Mouse (Mus musculus) liver, postnatal 0 days (tissue): Measurements from ENCODE around the gene Fbxw21. TPM values are rescaled to one million over a fixed set of nuclear protein-coding genes. Genes with fewer than 3 reads are reported as not detected.

Source experiments
- ATAC-seq: fragments of 200-750 bp; cut with Nextera tagmentation; 2 replicates; pipeline ENCODE4 v1.8.0; 2017; ENCODE audit warnings: mild to moderate bottlenecking, moderate library complexity
- DNase-seq: peaks from one replicate; pipeline ENCODE4 v3.0.0-alpha.2; 2016
- H3K27ac ChIP-seq: fragments of 300-500 bp; sonication (generic); 2 replicates; pipeline ENCODE4 v1.5.1; 2014; ENCODE audit warnings: antibody characterized with exemption, moderate library complexity, mild to moderate bottlenecking, low read depth
- H3K27me3 ChIP-seq: fragments of 300-500 bp; sonication (generic); 2 replicates; pipeline ENCODE4 v1.6.1; 2014; ENCODE audit warnings: low read length, control low read depth, mixed read lengths; ENCODE audit not compliant: insufficient read depth
- H3K36me3 ChIP-seq: fragments of 300-500 bp; sonication (generic); replicated peaks from 2 replicates; pipeline ENCODE4 v1.6.1; 2014; ENCODE audit warnings: mild to moderate bottlenecking, control low read depth, low read length, moderate library complexity, mixed read lengths; ENCODE audit not compliant: insufficient read depth
- H3K4me1 ChIP-seq: fragments of 300-500 bp; sonication (generic); 2 replicates; pipeline ENCODE4 v1.6.1; 2014; ENCODE audit warnings: antibody characterized with exemption, mild to moderate bottlenecking, control low read depth; ENCODE audit not compliant: insufficient read depth
- H3K4me2 ChIP-seq: fragments of 300-500 bp; sonication (generic); 2 replicates; pipeline ENCODE4 v1.6.1; 2014; ENCODE audit warnings: low read depth, mild to moderate bottlenecking, low read length, moderate library complexity, mixed read lengths
- H3K4me3 ChIP-seq: fragments of 300-500 bp; sonication (generic); 2 replicates; pipeline ENCODE4 v1.5.1; 2014; ENCODE audit warnings: low read depth, low read length
- H3K9ac ChIP-seq: fragments of 300-500 bp; sonication (generic); replicated peaks from 2 replicates; pipeline ENCODE4 v1.6.1; 2014; ENCODE audit warnings: mild to moderate bottlenecking, moderate library complexity
- H3K9me3 ChIP-seq: fragments of 300-500 bp; sonication (generic); 2 replicates; pipeline ENCODE4 v1.6.1; 2016; ENCODE audit warnings: mild to moderate bottlenecking, control low read depth, low read length, mixed read lengths
- CTCF ChIP-seq: sonication (generic); IDR thresholded peaks from 2 replicates; pipeline ENCODE4 v1.5.1; 2016; ENCODE audit warnings: antibody characterized with exemption, low read depth
- EP300 ChIP-seq: IDR thresholded peaks from 2 replicates; pipeline ENCODE4 v1.6.1; 2016; ENCODE audit warnings: antibody characterized with exemption, low read depth, mild to moderate bottlenecking
- WGBS: fragments of 180-500 bp; shearing (Covaris S2); extraction: QIAGEN DNeasy Blood & Tissue Kit; methylation state at CpG from one replicate; pipeline ENCODE4 v1.1.7; 2014; ENCODE audit not compliant: insufficient replicate concordance; 5-methylcytosine and 5-hydroxymethylcytosine counted together
- polyA plus RNA-seq: library from polyadenylated mRNA; unstranded; fragments of >200 nt; fragmentation: Nextera tagmentation; extraction: Ambion mirVana; gene quantifications from 2 replicates; pipeline ENCODE4 v1.2.1, GENCODE M21; 2015

The Fbxw21 gene
- polyA plus RNA-seq, 1 experiment from 2014 or later: not detected

- ATAC-seq (no peak), DNase-seq (peak; percentile 9)
- Histone ChIP-seq H3K4me3 (no peak overlapping the region), H3K36me3 (peaks cover 27% of the 10 kb centered on the region), H3K27me3 (no peaks in the 10 kb centered on the region), H3K4me2 (no peak overlapping the region), H3K9me3 (no peaks in the 10 kb centered on the region), H3K9ac (no peak overlapping the region), H3K27ac (no peak overlapping the region), H3K4me1 (no peaks in the 10 kb centered on the region)
- WGBS: 86% methylated on average over 10 of the region's 10 CpGs
- no peak for TF ChIP-seq CTCF
These were observed 45.6 kb downstream of the Fbxw21 start for GRCm38 (mm10) chr9:109116205-109116604.

GRCm38 (mm10) chr9:109114871-109115270 lies 47.0 kb downstream of the Fbxw21 start:
- Histone ChIP-seq H3K4me3 (no peak overlapping the region), H3K4me2 (no peak overlapping the region), H3K27me3 (no peaks in the 10 kb centered on the region), H3K9ac (no peak overlapping the region), H3K27ac (no peak overlapping the region), H3K36me3 (peaks cover 28% of the 10 kb centered on the region), H3K4me1 (no peaks in the 10 kb centered on the region), H3K9me3 (no peaks in the 10 kb centered on the region)
- 74% methylated on average over 7 of the region's 7 CpGs for WGBS
- peak; percentile 11 for DNase-seq
- TF ChIP-seq CTCF: no peak
- no peak for TF ChIP-seq EP300
- ATAC-seq: no peak

GRCm38 (mm10) chr9:109114276-109114675 lies 47.6 kb downstream of the Fbxw21 start:
- Histone ChIP-seq H3K9ac (no peak overlapping the region), H3K4me2 (no peak overlapping the region), H3K27me3 (no peaks in the 10 kb centered on the region), H3K36me3 (peaks cover 28% of the 10 kb centered on the region), H3K27ac (no peak overlapping the region), H3K4me3 (no peak overlapping the region), H3K9me3 (no peaks in the 10 kb centered on the region), H3K4me1 (no peaks in the 10 kb centered on the region)
- TF ChIP-seq CTCF (no peak), EP300 (no peak)
- no peak for ATAC-seq
- no peak for DNase-seq
- WGBS: 75% methylated on average over 11 of the region's 11 CpGs

DNA sequence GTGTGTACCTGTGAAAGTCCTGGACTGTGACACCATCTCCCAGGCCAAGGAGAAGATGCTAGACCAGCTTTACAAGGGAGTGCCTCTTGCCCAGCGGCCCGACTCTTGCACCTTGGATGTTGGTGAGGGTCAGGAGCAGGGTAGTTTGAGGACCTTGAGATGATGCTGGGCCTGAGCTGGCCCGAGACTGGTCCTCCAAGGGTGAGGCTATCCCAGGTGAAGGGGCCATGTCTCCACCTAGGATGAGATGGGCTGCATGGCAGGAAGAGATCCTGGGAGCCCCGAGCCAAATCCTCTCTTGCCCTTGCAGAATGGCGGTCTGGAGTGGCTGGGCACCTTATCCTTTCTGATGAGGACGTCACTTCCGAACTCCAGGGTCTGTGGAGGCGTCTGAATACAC lies 48.5 kb downstream of the Fbxw21 start:
- WGBS: 66% methylated on average over 8 of the region's 8 CpGs
- ATAC-seq: no peak
- Histone ChIP-seq H3K9ac (no peak overlapping the region), H3K4me1 (no peaks in the 10 kb centered on the region), H3K4me2 (no peak overlapping the region), H3K27me3 (no peaks in the 10 kb centered on the region), H3K36me3 (peaks cover 28% of the 10 kb centered on the region), H3K27ac (no peak overlapping the region), H3K4me3 (no peak overlapping the region), H3K9me3 (no peaks in the 10 kb centered on the region)
- DNase-seq: no peak
- TF ChIP-seq EP300: no peak
- TF ChIP-seq CTCF: no peak

GRCm38 (mm10) chr9:109111591-109111990 lies 50.2 kb downstream of the Fbxw21 start:
- no peaks in the 10 kb centered on the region for H3K4me1 ChIP-seq
- no peak for TF ChIP-seq CTCF
- TF ChIP-seq EP300: no peak
- H3K4me2 ChIP-seq: no peak overlapping the region
- DNase-seq (no peak), ATAC-seq (no peak)
- H3K9ac ChIP-seq: no peak overlapping the region
- H3K4me3 ChIP-seq: no peak overlapping the region
- no peaks in the 10 kb centered on the region for H3K27me3 ChIP-seq
- H3K9me3 ChIP-seq: no peaks in the 10 kb centered on the region
- H3K27ac ChIP-seq: no peak overlapping the region
- H3K36me3 ChIP-seq: peaks cover 22% of the 10 kb centered on the region
- WGBS: 76% methylated on average over 9 of the region's 9 CpGs

DNA sequence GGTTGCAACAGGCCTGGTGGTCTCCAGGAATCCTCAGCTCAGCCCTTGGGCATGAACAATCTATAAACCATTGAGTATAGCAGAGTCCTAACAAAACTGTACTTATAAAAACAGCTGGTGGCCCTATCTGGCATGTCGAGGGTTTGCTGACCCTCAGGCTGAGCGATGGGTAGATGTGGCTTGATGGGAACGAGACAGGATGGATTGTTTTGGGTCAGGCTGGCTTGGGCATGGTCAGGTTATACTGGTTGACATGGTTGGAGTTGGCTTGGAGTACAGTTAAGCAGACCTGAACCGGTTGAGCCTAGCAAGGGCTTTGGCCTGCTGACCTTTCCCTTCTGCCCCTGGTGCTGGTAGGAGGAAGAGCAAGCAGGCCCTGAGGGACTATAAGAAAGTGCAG lies 50.7 kb downstream of the Fbxw21 start:
- peaks cover 23% of the 10 kb centered on the region for H3K36me3 ChIP-seq
- H3K4me1 ChIP-seq: no peaks in the 10 kb centered on the region
- no peak overlapping the region for H3K4me3 ChIP-seq
- TF ChIP-seq CTCF (no peak), EP300 (no peak)
- no peak for ATAC-seq
- no peak overlapping the region for H3K4me2 ChIP-seq
- DNase-seq: no peak
- 74% methylated on average over 4 of the region's 4 CpGs for WGBS
- no peak overlapping the region for H3K9ac ChIP-seq
- H3K27me3 ChIP-seq: no peaks in the 10 kb centered on the region
- H3K9me3 ChIP-seq: no peaks in the 10 kb centered on the region
- H3K27ac ChIP-seq: no peak overlapping the region

- Histone ChIP-seq H3K9ac (no peak overlapping the region), H3K4me1 (no peaks in the 10 kb centered on the region), H3K4me3 (no peak overlapping the region), H3K36me3 (peaks cover 24% of the 10 kb centered on the region), H3K27ac (no peak overlapping the region), H3K4me2 (no peak overlapping the region), H3K9me3 (no peaks in the 10 kb centered on the region), H3K27me3 (no peaks in the 10 kb centered on the region)
- WGBS: 86% methylated on average over 11 of the region's 11 CpGs
- ATAC-seq: no peak
- TF ChIP-seq CTCF: no peak
- TF ChIP-seq EP300: no peak
- DNase-seq: no peak
These were observed 51.6 kb downstream of the Fbxw21 start for GRCm38 (mm10) chr9:109110240-109110639.
